Mouse (Mus musculus) bone marrow, adult 2 months (tissue): ENCODE measurements around the gene Mrrf. TPM values are rescaled to one million over a fixed set of nuclear protein-coding genes. Genes with fewer than 3 reads are reported as not detected.

Experiments used
- H3K27ac ChIP-seq: fragments of 200-500 bp; 2 replicates; pipeline ENCODE4 v1.5.1; 2012; ENCODE audit warnings: low read depth, mild to moderate bottlenecking, control low read depth, inconsistent platforms, low read length; ENCODE audit not compliant: control insufficient read depth, poor library complexity, insufficient read depth
- H3K4me1 ChIP-seq: fragments of 200-500 bp; 2 replicates; pipeline ENCODE4 v1.6.1; 2011; ENCODE audit warnings: low read length; ENCODE audit not compliant: control insufficient read depth, insufficient read depth
- H3K4me3 ChIP-seq: fragments of 200-500 bp; replicated peaks from 2 replicates; pipeline ENCODE3; 2011; ENCODE audit warnings: mild to moderate bottlenecking, low read depth, low read length, control low read depth; ENCODE audit not compliant: control insufficient read depth
- CTCF ChIP-seq: fragments of 200-500 bp; IDR thresholded peaks from 2 replicates; pipeline ENCODE4 v1.5.1; 2011; ENCODE audit warnings: low read length, control low read depth; ENCODE audit not compliant: control insufficient read depth, insufficient read depth
- POLR2A ChIP-seq: fragments of 200-500 bp; IDR thresholded peaks from 2 replicates; pipeline ENCODE4 v1.6.1; 2011; ENCODE audit warnings: low read depth, mild to moderate bottlenecking, control low read depth, low read length, borderline replicate concordance; ENCODE audit not compliant: control insufficient read depth
- WGBS: fragments of 180-500 bp; shearing (Covaris S2); methylation state at CpG from one replicate; pipeline ENCODE4 v1.1.7; 2018; 5-methylcytosine and 5-hydroxymethylcytosine counted together
- polyA plus RNA-seq: library from polyadenylated mRNA; stranded (reverse); fragments of >200 nt; gene quantifications from 2 replicates; pipeline ENCODE4 v1.2.4, GENCODE M21; 2011; ENCODE audit warnings: low replicate concordance; ENCODE audit not compliant: missing spikeins, insufficient read depth, insufficient read length

Mrrf gene
- polyA plus RNA-seq, 1 experiment, result 6.7 TPM

DNA sequence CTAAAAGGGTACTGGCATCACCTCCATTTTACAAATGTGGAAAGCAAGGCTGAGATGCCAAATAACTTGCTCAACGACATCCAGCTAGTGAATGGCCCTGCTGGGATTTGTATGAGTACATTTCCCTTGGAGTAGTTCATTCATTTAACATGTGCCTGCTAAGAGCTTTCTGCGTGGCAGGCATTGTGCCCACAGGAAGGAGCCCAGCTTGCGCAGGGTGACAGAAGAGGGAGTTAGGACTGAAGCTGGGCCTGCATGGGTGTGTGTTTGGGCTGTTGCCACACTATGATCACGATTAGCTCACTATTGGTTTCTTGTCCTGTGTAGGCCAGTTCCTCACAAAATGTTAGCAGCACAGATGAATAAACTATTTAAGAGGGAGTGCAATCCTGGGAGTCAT, 84.7 kb downstream of the Mrrf start:
- 37% methylated on average over 4 of the region's 4 CpGs for WGBS
- Histone ChIP-seq H3K4me3 (no peak overlapping the region), H3K27ac (no peak overlapping the region), H3K4me1 (peaks cover 3% of the 10 kb centered on the region; the same call in 1 of the 2 replicates)
- TF ChIP-seq POLR2A, result no peak
- TF ChIP-seq CTCF, result no peak

DNA sequence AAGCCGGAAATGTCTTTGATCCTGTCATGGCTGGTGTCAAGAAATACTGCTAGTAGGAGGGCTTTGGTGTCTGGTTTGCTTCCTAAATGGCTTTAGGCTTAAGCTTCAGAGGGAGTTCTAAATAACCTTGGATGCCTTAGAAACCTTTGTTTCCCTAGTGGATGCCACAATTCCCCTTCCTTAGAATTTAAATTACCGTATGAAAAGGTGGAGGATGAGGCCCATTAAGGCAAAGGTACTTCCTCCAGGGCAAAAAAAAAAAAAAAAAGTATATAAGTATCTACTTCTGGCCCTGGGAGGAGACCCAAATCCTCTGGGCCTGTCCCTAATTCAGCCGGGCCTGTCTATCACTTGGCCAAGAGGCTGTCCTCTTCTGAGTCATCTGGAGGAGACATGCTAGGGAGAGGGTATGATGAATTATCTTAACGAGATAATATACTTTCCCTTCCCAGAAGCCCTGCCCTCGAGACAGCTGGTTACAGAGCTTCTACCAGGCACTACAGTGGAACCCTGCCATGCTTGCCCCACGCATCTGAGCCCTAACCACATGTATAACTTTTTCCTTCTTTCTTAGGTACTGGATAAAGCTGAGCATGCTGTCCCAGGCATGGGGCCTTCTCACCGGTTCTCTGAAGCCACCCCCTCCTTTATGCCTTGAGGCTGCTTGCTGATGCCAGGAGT, 86.1 kb downstream of the Mrrf start:
- Histone ChIP-seq H3K4me3 (no peak overlapping the region), H3K4me1 (peaks cover 3% of the 10 kb centered on the region; the same call in 1 of the 2 replicates), H3K27ac (no peak overlapping the region)
- 74% methylated on average over 7 of the region's 7 CpGs for WGBS
- TF ChIP-seq POLR2A (no peak), CTCF (no peak)

DNA sequence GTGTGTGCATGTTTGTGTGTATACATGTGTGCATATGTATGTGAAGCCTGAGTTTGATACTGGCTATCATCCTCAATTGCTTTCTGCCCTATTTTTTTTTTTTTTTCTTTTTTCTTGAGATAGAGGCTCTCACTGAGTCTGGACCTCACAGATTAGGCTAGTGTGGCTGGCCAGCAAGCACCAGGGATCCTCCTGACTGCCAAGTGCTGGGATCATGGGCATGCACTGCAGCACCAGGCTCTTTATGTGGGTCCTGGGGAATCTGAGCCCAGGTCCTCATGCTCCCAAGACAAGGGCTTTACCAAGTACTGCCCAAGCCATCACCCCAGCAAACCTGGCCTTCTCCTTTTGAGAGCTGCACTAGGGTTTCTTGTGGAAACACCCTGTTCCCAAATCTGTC, 87.2 kb downstream of the Mrrf start:
- no peak for TF ChIP-seq POLR2A
- H3K27ac ChIP-seq, result no peak overlapping the region
- peaks cover 3% of the 10 kb centered on the region; the same call in 1 of the 2 replicates for H3K4me1 ChIP-seq
- H3K4me3 ChIP-seq, result no peak overlapping the region

DNA sequence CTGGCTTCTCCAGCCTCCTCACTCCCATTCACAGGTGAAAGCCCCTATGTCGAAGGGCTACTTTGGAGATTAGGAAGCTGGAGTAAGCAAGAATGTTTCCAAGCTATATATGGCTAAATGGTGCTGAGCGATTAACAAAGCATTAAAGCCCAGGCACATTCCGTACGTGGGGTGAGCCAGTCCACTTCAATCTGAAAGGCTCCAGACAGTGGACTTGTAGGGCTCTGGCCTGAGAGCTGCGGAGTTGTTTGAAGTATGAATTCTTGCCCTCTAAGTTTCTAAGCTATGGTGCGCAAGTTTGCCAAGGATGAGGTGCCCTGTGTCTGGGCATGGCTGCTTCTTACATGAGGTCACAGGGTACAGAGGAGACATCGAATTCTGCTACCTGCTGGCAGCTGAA, 88.0 kb downstream of the Mrrf start:
- TF ChIP-seq CTCF (no peak), POLR2A (no peak)
- Histone ChIP-seq H3K4me3 (no peak overlapping the region), H3K27ac (no peak overlapping the region), H3K4me1 (peaks cover 3% of the 10 kb centered on the region; the same call in 1 of the 2 replicates)
- WGBS, result 83% methylated on average over 7 of the region's 7 CpGs

DNA sequence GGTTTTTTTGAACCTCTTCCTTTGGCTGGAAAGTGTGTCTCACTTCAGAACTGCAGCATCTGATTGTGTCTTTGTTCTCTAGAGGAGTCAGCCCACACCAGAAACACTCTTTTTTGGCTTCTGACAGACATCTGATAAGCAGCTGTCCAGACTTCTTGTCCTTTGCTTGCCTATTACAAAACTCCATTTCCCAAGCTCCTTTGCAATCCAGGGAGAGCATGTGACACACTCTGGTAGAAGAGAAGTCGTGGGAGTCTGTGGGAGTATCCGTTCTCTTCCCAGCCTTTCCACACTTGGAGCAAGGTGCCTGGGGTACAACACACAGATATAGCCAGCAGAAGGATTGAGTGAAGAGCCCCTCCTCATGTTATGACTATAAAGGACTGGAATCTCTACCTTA, 88.4 kb downstream of the Mrrf start:
- Histone ChIP-seq H3K27ac (no peak overlapping the region), H3K4me3 (no peak overlapping the region), H3K4me1 (peaks cover 3% of the 10 kb centered on the region; the same call in 1 of the 2 replicates)
- TF ChIP-seq POLR2A (no peak), CTCF (no peak)
- 27% methylated on average over 2 of the region's 2 CpGs for WGBS

DNA sequence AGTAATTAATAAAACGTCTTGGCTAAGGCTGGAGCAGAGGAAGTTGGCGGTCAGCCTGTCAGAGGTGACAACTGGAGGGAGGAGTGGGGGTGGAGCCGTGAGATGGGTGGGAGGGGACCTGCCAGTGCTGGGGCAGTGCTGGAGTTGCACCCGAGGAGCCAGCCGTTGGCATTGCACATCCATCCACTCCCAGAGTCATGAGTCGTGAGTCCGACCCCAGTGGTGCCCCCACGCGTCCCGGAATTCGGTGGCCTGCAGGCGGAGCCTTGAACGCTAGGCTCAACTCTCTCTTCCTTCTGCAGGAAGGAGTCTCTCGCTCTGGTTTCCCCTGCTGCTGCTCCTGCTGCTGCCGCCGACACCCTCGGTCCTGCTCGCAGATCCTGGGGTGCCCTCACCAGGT, 94.2 kb downstream of the Mrrf start, which contains the start of gene Ptgs1:
TSS of gene Ptgs1 (plus strand) at position 61 of the 400 bp plus-strand sequence.
- WGBS, result 0% methylated on average over 18 of the region's 18 CpGs
- Histone ChIP-seq H3K4me3 (peak within 1 kb of the TSS; percentile 69), H3K4me1 (peaks cover 3% of the 10 kb centered on the region), H3K27ac (peak within 1 kb of the TSS; percentile 74)
- no peak for TF ChIP-seq CTCF
- peak; percentile 31; the same call in 1 of the 2 replicates for TF ChIP-seq POLR2A

DNA sequence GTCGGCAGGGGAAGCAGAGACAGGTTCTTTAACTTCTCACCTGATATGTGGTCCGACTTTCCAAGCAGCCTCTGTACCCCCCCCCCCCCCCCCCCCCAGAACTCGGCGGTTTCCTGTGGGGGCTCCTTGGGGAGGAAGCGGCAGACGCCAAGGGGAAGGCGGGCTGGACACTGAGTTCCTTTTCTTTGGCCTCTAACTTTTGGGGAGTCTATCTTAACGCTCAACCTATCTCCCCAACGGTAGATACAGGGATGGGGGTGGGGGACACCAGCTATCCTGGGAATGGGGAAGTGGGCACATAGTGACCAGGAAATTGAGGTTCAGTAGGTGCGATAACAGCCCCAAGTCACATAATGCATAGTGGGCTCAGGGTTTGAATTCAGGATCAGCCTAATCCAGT, 94.8 kb downstream of the Mrrf start:
- TF ChIP-seq CTCF (no peak), POLR2A (no peak)
- 0% methylated on average over 10 of the region's 10 CpGs for WGBS
- peaks cover 3% of the 10 kb centered on the region for H3K4me1 ChIP-seq
- peak overlapping the region; percentile 74; the same call in 1 of the 2 replicates for H3K27ac ChIP-seq
- H3K4me3 ChIP-seq, result peak overlapping the region; percentile 69

DNA sequence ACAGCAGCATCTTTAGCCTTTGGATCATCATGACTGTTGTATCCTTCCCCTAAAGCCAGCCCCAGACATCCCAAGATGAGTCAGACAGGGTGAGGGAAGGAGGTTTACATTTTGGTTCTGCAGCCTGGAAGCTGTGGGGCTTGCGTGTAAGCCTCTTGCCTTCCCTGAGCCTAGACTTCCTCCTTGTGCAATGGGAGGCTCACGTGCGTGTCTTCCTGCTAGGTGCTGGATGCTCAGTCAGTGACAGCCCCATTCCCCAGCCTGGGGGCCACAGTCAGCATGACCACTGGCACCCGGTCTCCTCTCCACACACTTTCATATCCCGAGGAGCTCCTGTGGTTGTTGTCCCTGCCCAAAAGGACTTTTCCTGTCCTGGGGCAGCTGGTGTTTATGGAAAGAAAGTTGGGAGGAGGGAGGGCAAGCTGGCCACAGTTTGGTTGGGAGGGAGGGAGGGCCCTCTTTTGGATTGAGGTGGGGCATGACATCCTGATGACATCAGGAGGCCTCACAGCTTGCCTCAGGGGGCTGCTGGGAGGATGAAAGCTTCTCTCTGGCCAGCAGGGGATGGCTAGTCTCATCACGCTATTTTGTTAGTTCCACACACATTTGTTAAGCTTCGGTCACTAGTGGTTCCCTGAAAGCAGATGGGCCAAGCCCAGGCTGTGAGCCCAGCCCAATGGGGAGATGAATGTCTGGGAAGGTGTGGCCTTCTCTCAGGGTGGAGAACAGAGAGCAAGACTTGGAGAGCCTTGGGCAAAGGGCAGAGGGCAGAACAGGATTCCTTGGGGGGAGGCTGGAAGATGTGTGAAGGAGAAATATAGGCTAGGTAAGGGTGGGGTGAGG, 98.6 kb downstream of the Mrrf start:
- 35% methylated on average over 7 of the region's 7 CpGs for WGBS
- Histone ChIP-seq H3K27ac (no peak overlapping the region; the same call in 1 of the 2 replicates), H3K4me3 (no peak overlapping the region), H3K4me1 (peaks cover 3% of the 10 kb centered on the region)
- TF ChIP-seq CTCF (no peak), POLR2A (no peak)
